Mouse (Mus musculus) E14TG2a.4 (cell line): ENCODE data around the gene Mctp2.

Experiments used
- CTCF ChIP-seq: conservative IDR thresholded peaks from 2 replicates; pipeline ENCODE4 v1.5.1; 2014; ENCODE audit warnings: low read length
- NANOG ChIP-seq: IDR thresholded peaks from 2 replicates; pipeline ENCODE4 v1.6.1; 2014; ENCODE audit warnings: borderline replicate concordance, low read length, mixed read lengths

DNA sequence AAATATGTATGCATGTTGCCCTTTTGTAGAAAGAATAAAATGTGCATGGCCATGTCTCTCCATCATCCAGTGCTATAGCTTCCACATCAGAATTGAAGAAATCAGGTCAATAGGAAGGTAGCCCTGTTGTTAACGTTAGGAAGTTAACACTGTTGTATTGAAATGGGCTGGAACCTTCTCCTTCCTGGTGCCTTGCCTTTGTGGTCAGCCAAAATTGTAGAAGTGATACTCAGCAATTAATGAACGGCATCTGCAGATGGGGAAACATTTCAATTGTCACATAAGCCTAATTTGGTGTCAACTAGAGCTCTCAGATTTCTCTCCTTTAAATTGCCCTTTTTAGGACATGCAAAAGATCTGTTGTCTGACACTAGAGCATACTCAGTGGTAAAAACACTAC lies 238.0 kb downstream of the Mctp2 start:
- TF ChIP-seq NANOG (no peak), CTCF (no peak)
